Mouse (Mus musculus) gastrocnemius, adult 2 months (tissue): Measurements from ENCODE around the gene Acsm5. TPM values are rescaled to one million over a fixed set of nuclear protein-coding genes. Genes with fewer than 3 reads are reported as not detected.
"Not testable (repeated sequence)": the region's sequence is repeated elsewhere in the genome, so short reads cannot be mapped to it uniquely, and the experiment has no call there.

ENCODE experiments used
- DNase-seq: peaks from one replicate; pipeline ENCODE4 v3.0.0; 2022
- H3K27ac ChIP-seq: fragments of 200-600 bp; 2 replicates; pipeline ENCODE4 v1.8.1; 2022; ENCODE audit warnings: mild to moderate bottlenecking
- H3K4me3 ChIP-seq: fragments of 200-600 bp; 2 replicates; pipeline ENCODE4 v1.8.1; 2022; ENCODE audit warnings: mild to moderate bottlenecking, moderate library complexity
- CTCF ChIP-seq: fragments of 200-600 bp; IDR thresholded peaks from 2 replicates; pipeline ENCODE4 v1.8.1; 2022; ENCODE audit warnings: antibody characterized with exemption, mild to moderate bottlenecking, moderate library complexity
- intact Hi-C: fragments of 180-260 bp; cut with DNase I; formaldehyde crosslinking; loops from one replicate; pipeline ENCODE4 v1.15.1; 2025
- total RNA-seq, 2 experiments: library from RNA; stranded (reverse); gene quantifications; 2 replicates each; pipeline ENCODE4 v1.2.3; 2021

Acsm5 gene
- total RNA-seq, 2 experiments from 2014 or later, result 0.84 TPM; not detected in 1

DNA sequence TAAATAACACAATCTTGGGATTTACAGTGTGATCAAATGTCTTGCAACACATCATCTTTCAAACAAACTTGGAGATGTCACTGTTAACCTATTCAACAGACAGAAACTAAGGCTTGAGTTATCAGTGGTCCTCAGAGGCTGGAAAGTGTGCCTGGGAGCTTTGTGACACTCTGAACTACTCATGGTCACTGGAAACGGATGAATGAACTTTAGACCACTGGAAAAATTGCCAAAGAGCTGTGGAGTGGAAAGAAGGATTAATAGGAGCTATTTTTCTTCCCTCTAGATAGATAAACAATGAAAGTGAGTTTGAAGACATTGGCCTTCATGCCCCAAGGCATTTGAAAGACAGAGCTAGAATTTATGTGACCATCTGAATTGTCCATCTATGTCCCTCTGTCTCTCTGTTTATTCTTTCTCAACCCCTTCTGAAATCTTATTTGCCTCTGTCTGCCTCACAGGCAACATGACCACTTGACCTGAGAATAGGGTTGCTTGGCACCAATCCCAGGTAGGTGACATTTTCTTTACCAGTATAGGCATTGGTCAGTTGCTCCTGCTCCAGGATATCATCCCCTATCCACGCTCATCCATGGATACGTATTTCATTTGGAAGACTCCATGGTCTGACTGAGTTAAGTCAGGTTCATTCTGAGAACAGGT lies 40.7 kb downstream of the Acsm5 start:
- H3K27ac ChIP-seq, result no peak overlapping the region
- TF ChIP-seq CTCF, result no peak
- no peak for DNase-seq
- intact Hi-C loops, result no loop called here
- no peak overlapping the region for H3K4me3 ChIP-seq

DNA sequence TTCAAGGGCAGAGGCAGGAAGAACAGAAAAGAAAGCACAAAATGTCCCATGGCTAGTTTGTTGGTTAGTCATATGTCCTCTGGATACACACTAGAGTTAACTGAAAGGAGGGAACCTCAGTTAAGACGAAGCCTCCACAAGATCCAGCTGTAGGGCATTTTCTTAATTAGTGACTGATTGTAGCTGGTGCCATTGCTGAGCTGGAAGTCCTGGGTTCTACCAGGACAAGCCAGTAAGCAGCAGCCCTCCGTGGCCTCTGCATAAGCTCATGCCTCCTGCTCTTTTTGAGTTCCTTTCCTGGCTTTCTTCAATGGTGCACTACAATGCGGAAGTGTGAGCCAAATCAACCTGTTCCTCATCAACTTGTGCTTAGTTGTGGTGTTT lies 41.2 kb downstream of the Acsm5 start:
- intact Hi-C loops, result no loop called here
- Histone ChIP-seq H3K4me3 (no peak overlapping the region), H3K27ac (no peak overlapping the region)
- DNase-seq, result no peak
- no peak for TF ChIP-seq CTCF

DNA sequence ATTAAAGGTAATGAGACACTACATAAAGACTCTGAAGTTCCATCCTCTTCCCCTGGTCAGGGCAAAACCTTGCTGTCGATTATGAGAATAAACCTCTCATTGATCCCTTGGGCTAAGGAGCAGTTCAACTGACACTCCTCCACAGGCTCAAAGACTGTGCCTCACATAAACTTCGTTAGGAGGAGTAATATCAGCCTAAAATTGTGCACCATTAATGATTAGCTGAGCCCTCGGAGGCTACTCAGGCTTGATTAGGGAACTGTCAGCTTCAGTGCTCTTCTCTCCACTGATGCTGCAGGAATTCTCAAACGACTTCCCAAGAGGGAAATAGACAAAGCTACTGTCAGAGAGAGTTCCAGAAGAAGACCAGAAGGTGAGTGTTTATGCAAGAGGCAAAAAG lies 42.2 kb downstream of the Acsm5 start:
- Histone ChIP-seq H3K4me3 (no peak overlapping the region), H3K27ac (no peak overlapping the region)
- intact Hi-C loops, result no loop called here
- DNase-seq, result no peak
- TF ChIP-seq CTCF, result no peak

DNA sequence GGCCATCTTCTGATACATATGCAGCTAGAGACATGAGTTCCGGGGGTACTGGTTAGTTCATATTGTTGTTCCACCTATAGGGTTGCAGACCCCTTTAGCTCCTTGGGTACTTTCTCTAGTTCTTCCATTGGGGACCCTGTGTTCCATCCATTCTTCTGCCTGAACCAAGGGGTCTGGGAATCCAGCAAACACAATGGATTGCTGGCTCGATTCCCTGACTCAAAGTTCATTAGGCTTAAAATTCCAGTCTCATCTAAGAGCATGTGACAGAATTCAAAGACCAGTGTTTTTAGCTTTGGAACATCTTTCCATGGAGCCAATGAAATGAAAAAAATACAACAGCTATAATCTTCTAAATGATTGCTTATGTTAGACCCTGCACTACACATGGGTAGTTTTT lies 43.2 kb downstream of the Acsm5 start:
- H3K4me3 ChIP-seq, DNase-seq, H3K27ac ChIP-seq, intact Hi-C loops: not testable (repeated sequence)

DNA sequence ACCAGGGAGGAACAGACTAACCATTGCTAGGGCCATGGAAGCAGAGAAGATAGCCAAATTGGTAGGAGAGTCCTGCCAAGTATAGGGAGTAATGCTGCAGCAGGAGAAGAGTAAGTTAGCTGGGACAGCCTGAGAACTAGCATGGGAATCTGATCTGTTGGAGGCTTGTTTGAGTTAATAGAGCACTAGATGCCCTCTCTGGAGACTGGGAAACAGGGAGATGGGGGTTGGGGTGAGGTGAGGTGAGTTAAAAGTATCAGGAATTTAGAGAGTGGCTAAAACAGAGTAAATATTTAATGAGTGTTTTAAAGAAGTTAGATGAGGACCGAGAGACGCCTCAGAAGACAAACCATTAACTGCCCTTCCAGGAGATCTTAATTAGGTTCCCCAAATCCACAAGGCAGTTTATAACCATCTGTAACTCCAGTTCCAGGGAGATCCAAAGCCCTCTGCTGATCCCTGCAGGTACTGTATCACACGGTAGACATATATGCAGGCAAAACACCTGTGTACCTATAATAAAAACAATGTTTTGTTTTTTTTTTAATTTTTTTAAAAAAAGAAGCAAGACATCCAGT lies 75.4 kb downstream of the Acsm5 start:
- H3K4me3 ChIP-seq, result no peak overlapping the region
- no peak for DNase-seq
- intact Hi-C loops, result no loop called here
- TF ChIP-seq CTCF, result no peak
- H3K27ac ChIP-seq, result no peak overlapping the region

Other genes starting within 250 kb of the Acsm5 start
- not detected for gene Gp2, start 60.2 kb upstream of the Acsm5 start, total RNA-seq
- not detected for gene Umod, start 40.2 kb upstream of the Acsm5 start, total RNA-seq
- gene Pdilt, start 4.0 kb downstream of the Acsm5 start, total RNA-seq, result not detected
- gene Acsm2, start 34.9 kb downstream of the Acsm5 start, total RNA-seq, result not detected
- under 1 TPM in 1 of 2 experiments, not detected in 1; 0.13 TPM for gene Acsm1, start 87.6 kb downstream of the Acsm5 start, total RNA-seq
- not detected for gene Acsm4, start 170.6 kb downstream of the Acsm5 start, total RNA-seq
- 10 to 100 TPM; 18.3 to 18.4 TPM for gene Thumpd1, start 201.3 kb downstream of the Acsm5 start, total RNA-seq
- gene Acsm3, start 241.5 kb downstream of the Acsm5 start, total RNA-seq, result under 1 TPM; 0.31 to 0.66 TPM